Comparison of ENCODE assay signal across 13 mouse cellular contexts in the genomic region with DNA sequence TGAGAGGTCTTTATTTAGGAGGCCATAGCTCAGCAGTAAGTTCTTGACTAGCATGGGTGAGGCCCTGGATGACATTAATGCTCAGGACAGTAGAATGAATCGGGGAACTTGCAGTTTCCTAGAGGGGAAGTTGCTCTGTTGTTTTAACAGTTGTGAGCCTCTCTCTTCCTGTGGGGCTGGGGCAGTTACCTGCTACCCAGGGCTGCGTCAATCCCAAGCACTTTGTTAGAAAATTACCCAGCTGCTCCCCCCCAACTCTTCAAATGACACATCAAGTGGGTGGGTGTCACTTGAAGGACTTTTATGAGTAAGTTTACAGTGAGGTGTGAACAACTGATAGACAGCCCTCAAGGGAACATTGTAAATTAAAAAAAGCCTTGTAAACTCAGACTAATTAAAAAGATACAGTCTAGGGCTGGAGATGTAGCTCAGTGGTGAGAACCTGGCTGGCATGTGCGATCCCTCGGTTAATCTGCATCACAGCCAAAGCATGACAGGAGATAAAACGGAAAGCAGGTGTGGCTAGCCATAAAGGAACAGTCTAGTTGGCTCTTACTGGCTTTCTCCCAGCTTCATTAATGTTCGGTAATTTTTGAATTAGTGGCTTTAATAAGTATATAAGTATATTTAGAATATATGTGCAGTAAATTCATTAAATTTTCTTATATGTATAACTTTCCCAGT. TPM values are rescaled to one million over a fixed set of nuclear protein-coding genes. Genes with fewer than 3 reads are reported as not detected.
DNase-seq lines count a peak whose midpoint lies in the region; ATAC-seq and TF ChIP-seq lines count a peak whose summit lies in the region.
"Had no signal": no experiment of that assay in that cellular context is flagged by ENCODE, and none has a peak within 500 bp of the region (broad histone marks: within the 10 kb centered on the region; RNA-seq: fewer than 3 reads in every experiment).

No protein-coding gene starts in this region.

- no peak overlapping the region for H3K9ac ChIP-seq in liver, postnatal 0 days (replicated peaks)
- no peak overlapping the region for H3K9ac ChIP-seq in liver, embryonic 11.5 days (ENCODE audit: low read depth, low read length)
- H3K9ac ChIP-seq in midbrain, embryonic 11.5 days (ENCODE audit: low read length), result no peak overlapping the region
- H3K9ac ChIP-seq: embryonic facial prominence, embryonic 15.5 days had no signal

- H3K27me3 ChIP-seq in liver, postnatal 0 days (ENCODE audit: insufficient read depth, low read length), result no peaks in the 10 kb centered on the region
- H3K27me3 ChIP-seq in liver, embryonic 11.5 days (replicated peaks; ENCODE audit: control insufficient read depth, insufficient read depth, low read length), result no peaks in the 10 kb centered on the region
- no peaks in the 10 kb centered on the region for H3K27me3 ChIP-seq in midbrain, embryonic 11.5 days (ENCODE audit: control insufficient read depth, insufficient read depth, low read length)
- H3K27me3 ChIP-seq: embryonic facial prominence, embryonic 15.5 days had no signal

- 43% methylated on average over 6 of the region's 6 CpGs for WGBS in liver, postnatal 0 days (ENCODE audit: insufficient replicate concordance)
- WGBS in liver, embryonic 11.5 days, result 68% methylated on average over 6 of the region's 6 CpGs
- 87% methylated on average over 6 of the region's 6 CpGs for WGBS in midbrain, embryonic 11.5 days

- H3K36me3 ChIP-seq in liver, postnatal 0 days (replicated peaks; ENCODE audit: insufficient read depth, low read length), result no peaks in the 10 kb centered on the region; the same call in 1 of the 2 replicates
- H3K36me3 ChIP-seq in liver, embryonic 11.5 days (ENCODE audit: control insufficient read depth, insufficient read depth, low read length), result no peaks in the 10 kb centered on the region
- H3K36me3 ChIP-seq in midbrain, embryonic 11.5 days (ENCODE audit: control insufficient read depth, insufficient read depth, low read length), result no peaks in the 10 kb centered on the region
- H3K36me3 ChIP-seq: embryonic facial prominence, embryonic 15.5 days; hindbrain, embryonic 10.5 days had no signal

- ATAC-seq in liver, postnatal 0 days, result no peak
- ATAC-seq in liver, embryonic 11.5 days (replicated peaks; ENCODE audit: low FRiP score), result no peak
- peak; percentile 62 for ATAC-seq in activated CD4-positive, CD25-positive, alpha-beta regulatory T cell, adult 4 months
- ATAC-seq in megakaryocyte progenitor cell, adult 5-6 weeks (replicated peaks; ENCODE audit: poor library complexity), result peak; percentile 62
- ATAC-seq in midbrain, embryonic 11.5 days (ENCODE audit: low FRiP score), result no peak

- H3K4me3 ChIP-seq in liver, postnatal 0 days (ENCODE audit: low read depth, low read length), result no peak overlapping the region
- no peak overlapping the region for H3K4me3 ChIP-seq in liver, embryonic 11.5 days (ENCODE audit: low read depth, low read length)
- H3K4me3 ChIP-seq in midbrain, embryonic 11.5 days (ENCODE audit: low read depth, low read length), result no peak overlapping the region
- H3K4me3 ChIP-seq: embryonic facial prominence, embryonic 15.5 days; hindbrain, embryonic 10.5 days had no signal

- H3K9me3 ChIP-seq in liver, postnatal 0 days (ENCODE audit: low read length), result no peaks in the 10 kb centered on the region
- no peaks in the 10 kb centered on the region for H3K9me3 ChIP-seq in liver, embryonic 11.5 days (ENCODE audit: control insufficient read depth, low read length)
- no peaks in the 10 kb centered on the region for H3K9me3 ChIP-seq in midbrain, embryonic 11.5 days (ENCODE audit: control insufficient read depth, low read length)
- H3K9me3 ChIP-seq: embryonic facial prominence, embryonic 15.5 days; hindbrain, embryonic 10.5 days had no signal

- H3K27ac ChIP-seq in liver, postnatal 0 days (ENCODE audit: low read depth), result peak overlapping the region; percentile 34; the same call in 1 of the 2 replicates
- no peak overlapping the region for H3K27ac ChIP-seq in liver, embryonic 11.5 days (ENCODE audit: low read depth, low read length)
- H3K27ac ChIP-seq in midbrain, embryonic 11.5 days (ENCODE audit: low read depth, low read length), result no peak overlapping the region
- H3K27ac ChIP-seq: embryonic facial prominence, embryonic 15.5 days; hindbrain, embryonic 10.5 days had no signal

- TF ChIP-seq CTCF in liver, postnatal 0 days (IDR thresholded peaks at IDR 0.05; ENCODE audit: low read depth), result no peak

- H3K4me1 ChIP-seq in liver, postnatal 0 days (ENCODE audit: insufficient read depth), result peaks cover 21% of the 10 kb centered on the region
- H3K4me1 ChIP-seq in liver, embryonic 11.5 days (replicated peaks; ENCODE audit: control insufficient read depth, insufficient read depth, low read length), result peaks cover 6% of the 10 kb centered on the region
- no peaks in the 10 kb centered on the region for H3K4me1 ChIP-seq in midbrain, embryonic 11.5 days (ENCODE audit: control insufficient read depth, insufficient read depth, low read length)
- H3K4me1 ChIP-seq: embryonic facial prominence, embryonic 15.5 days; hindbrain, embryonic 10.5 days had no signal

- DNase-seq in liver, postnatal 0 days, result no peak
- DNase-seq in liver, embryonic 11.5 days (ENCODE audit: low spot score), result no peak
- no peak for DNase-seq in kidney, adult 9 months
- DNase-seq in left cerebral cortex, adult 18-20 months (ENCODE audit: low spot score in 2 of 2), result no peak
- DNase-seq in midbrain, embryonic 11.5 days (ENCODE audit: low spot score, missing footprints), result no peak
- DNase-seq: cerebellum, postnatal 14 days; kidney, adult 8-10 months; layer of hippocampus, adult 9-11 months; lung, postnatal 10 days had no signal

- H3K4me2 ChIP-seq in liver, postnatal 0 days (ENCODE audit: low read depth, low read length), result no peak overlapping the region
- H3K4me2 ChIP-seq in liver, embryonic 11.5 days, result no peak overlapping the region
- H3K4me2 ChIP-seq in midbrain, embryonic 11.5 days, result no peak overlapping the region
- H3K4me2 ChIP-seq: embryonic facial prominence, embryonic 15.5 days had no signal

- TF ChIP-seq EP300 in liver, postnatal 0 days (IDR thresholded peaks at IDR 0.05; ENCODE audit: low read depth), result no peak

RNA-seq across cellular contexts. Expression of a gene that starts 10.4 kb away (rescaled TPM):
- 6.5 and 8.4 TPM in 2 replicates for polyA plus RNA-seq in liver, postnatal 0 days (2015; fragmentation: Nextera tagmentation; extraction: Ambion mirVana)
- polyA plus RNA-seq in liver, embryonic 11.5 days (2014; fragmentation: Nextera tagmentation; extraction: Ambion mirVana), result 5.4 and 8.0 TPM in 2 replicates
- 10 to 100 TPM; 19.2 to 28.0 TPM for polyA plus RNA-seq in activated CD4-positive, CD25-positive, alpha-beta regulatory T cell, adult 4 months (2017; shearing (Covaris generic))
- total RNA-seq in megakaryocyte progenitor cell, adult 5-6 weeks (2015), result 21.3 and 35.7 TPM in 2 replicates
- 21.5 and 22.6 TPM in 2 replicates for total RNA-seq in megakaryocyte progenitor cell, adult 5-6 weeks (2017)
- total RNA-seq in left cerebral cortex, adult 18-20 months (2021), result 10 to 100 TPM; 52.9 to 53.9 TPM
- 12.2 and 13.3 TPM in 2 replicates for polyA plus RNA-seq in midbrain, embryonic 11.5 days (2014; fragmentation: Nextera tagmentation; extraction: Ambion mirVana)

Comparison
In these comparisons a context has a peak if more than half of its experiments do, and no peak if none do; other contexts are left out.
1. ATAC-seq: peak in activated CD4-positive, CD25-positive, alpha-beta regulatory T cell, adult 4 months (single experiment) and megakaryocyte progenitor cell, adult 5-6 weeks (single experiment); none in liver, postnatal 0 days (single experiment), liver, embryonic 11.5 days (single experiment) and midbrain, embryonic 11.5 days (single experiment).